Mouse (Mus musculus): ENCODE data around the gene Rbm4b. TPM values are rescaled to one million over a fixed set of nuclear protein-coding genes. Genes with fewer than 3 reads are reported as not detected.
A peak's percentile ranks its signal among the peaks of the same experiment; 100 is the strongest.
"Not testable (repeated sequence)": the region's sequence is repeated elsewhere in the genome, so short reads cannot be mapped to it uniquely, and the experiment has no call there.

Rbm4b gene
- polyA plus RNA-seq, 2 experiments from 2014 or later: 87.2 to 107 TPM

GRCm38 (mm10) chr19:4745681-4746080 lies 10.6 kb upstream of the Rbm4b start:
- ATAC-seq: no peak

GRCm38 (mm10) chr19:4746611-4747010 lies 9.7 kb upstream of the Rbm4b start:
- no peak for ATAC-seq

- ATAC-seq: no peak
These were observed 8.5 kb upstream of the Rbm4b start for GRCm38 (mm10) chr19:4747631-4748312.

GRCm38 (mm10) chr19:4748493-4748892 lies 7.8 kb upstream of the Rbm4b start:
- no peak for ATAC-seq

- no peak for ATAC-seq
These were observed 6.3 kb upstream of the Rbm4b start for GRCm38 (mm10) chr19:4749975-4750374.

GRCm38 (mm10) chr19:4755565-4756192 lies 618 bp upstream of the Rbm4b start:
- peak; percentile 60 for ATAC-seq

GRCm38 (mm10) chr19:4756921-4757320 lies 624 bp downstream of the Rbm4b start:
- ATAC-seq: no peak

GRCm38 (mm10) chr19:4760544-4760943 lies 4.2 kb downstream of the Rbm4b start:
- not testable (repeated sequence) for ATAC-seq

- ATAC-seq: no peak
These were observed 6.6 kb downstream of the Rbm4b start for GRCm38 (mm10) chr19:4762876-4763275.

- no peak for ATAC-seq
These were observed 11.3 kb downstream of the Rbm4b start for GRCm38 (mm10) chr19:4767507-4768148.

- ATAC-seq: no peak
These were observed 16.5 kb downstream of the Rbm4b start for GRCm38 (mm10) chr19:4772785-4773184.

- no peak for ATAC-seq
These were observed 26.6 kb downstream of the Rbm4b start for GRCm38 (mm10) chr19:4782891-4783290.

GRCm38 (mm10) chr19:4785206-4785605 lies 28.9 kb downstream of the Rbm4b start:
- ATAC-seq: no peak

GRCm38 (mm10) chr19:4786313-4786712 lies 30.0 kb downstream of the Rbm4b start:
- ATAC-seq: no peak

- ATAC-seq: peak; percentile 3
These were observed 37.1 kb downstream of the Rbm4b start for GRCm38 (mm10) chr19:4793281-4793830.

GRCm38 (mm10) chr19:4793831-4794422 lies 37.6 kb downstream of the Rbm4b start, which contains the start of gene Rbm4:
TSS of gene Rbm4 (minus strand) at chr19:4793901.
- ATAC-seq: peak; percentile 97

- ATAC-seq: no peak
These were observed 39.6 kb downstream of the Rbm4b start for GRCm38 (mm10) chr19:4795929-4796328.

GRCm38 (mm10) chr19:4797846-4798245 lies 41.5 kb downstream of the Rbm4b start:
- no peak for ATAC-seq

- ATAC-seq: no peak
These were observed 42.8 kb downstream of the Rbm4b start for GRCm38 (mm10) chr19:4799083-4799482.

- ATAC-seq: no peak
These were observed 46.4 kb downstream of the Rbm4b start for GRCm38 (mm10) chr19:4802691-4803091.

- no peak for ATAC-seq
These were observed 47.0 kb downstream of the Rbm4b start for GRCm38 (mm10) chr19:4803283-4803682.

- ATAC-seq: no peak
These were observed 54.0 kb downstream of the Rbm4b start for GRCm38 (mm10) chr19:4810309-4810708.

- peak; percentile 30 for ATAC-seq
These were observed 54.4 kb downstream of the Rbm4b start for GRCm38 (mm10) chr19:4810746-4811062.

All from activated CD4-positive, CD25-positive, alpha-beta regulatory T cell, adult 4 months (primary cell).